Mouse (Mus musculus) small intestine, adult 2 months (tissue): Measurements from ENCODE around the gene Spata3. TPM values are rescaled to one million over a fixed set of nuclear protein-coding genes. Genes with fewer than 3 reads are reported as not detected.

Experiments
- H3K27ac ChIP-seq: fragments of 200-500 bp; 2 replicates; pipeline ENCODE4 v1.5.1; 2012; ENCODE audit warnings: low read depth, low read length, control low read depth, inconsistent platforms; ENCODE audit not compliant: insufficient read depth
- H3K27me3 ChIP-seq: fragments of 200-500 bp; 2 replicates; pipeline ENCODE4 v1.6.1; 2012; ENCODE audit warnings: mild to moderate bottlenecking, moderate library complexity, low read length, inconsistent platforms; ENCODE audit not compliant: control insufficient read depth, insufficient read depth
- H3K36me3 ChIP-seq: fragments of 200-500 bp; 2 replicates; pipeline ENCODE4 v1.6.1; 2012; ENCODE audit warnings: mild to moderate bottlenecking, low read length, control low read depth, inconsistent platforms; ENCODE audit not compliant: control insufficient read depth, insufficient read depth
- H3K4me1 ChIP-seq: fragments of 200-500 bp; 2 replicates; pipeline ENCODE4 v1.6.1; 2012; ENCODE audit warnings: low read length, inconsistent platforms, mixed read lengths; ENCODE audit not compliant: control insufficient read depth, insufficient read depth, insufficient read length
- H3K4me3 ChIP-seq: fragments of 200-500 bp; 2 replicates; pipeline ENCODE4 v1.5.1; 2012; ENCODE audit warnings: low read depth, mild to moderate bottlenecking, control low read depth, inconsistent platforms, low read length, moderate library complexity
- CTCF ChIP-seq: fragments of 200-500 bp; IDR thresholded peaks from 2 replicates; pipeline ENCODE4 v1.5.1; 2012; ENCODE audit warnings: low read depth, mild to moderate bottlenecking, control low read depth, inconsistent platforms, low read length, moderate library complexity, mixed read lengths; ENCODE audit not compliant: insufficient replicate concordance, insufficient read length; ENCODE audit errors: extremely low read depth
- POLR2A ChIP-seq: fragments of 200-500 bp; IDR thresholded peaks from 2 replicates; pipeline ENCODE4 v1.6.1; 2012; ENCODE audit warnings: low read depth, mild to moderate bottlenecking, control low read depth, inconsistent platforms, low read length, moderate library complexity
- WGBS: fragments of 180-500 bp; shearing (Covaris S2); methylation state at CpG from one replicate; pipeline ENCODE4 v1.1.7; 2018; 5-methylcytosine and 5-hydroxymethylcytosine counted together
- polyA plus RNA-seq: library from polyadenylated mRNA; depleted of rRNA; stranded (reverse); fragments of >200 nt; gene quantifications from 2 replicates; pipeline ENCODE4 v1.2.3, GENCODE M21; 2012; rRNA removed

Gene Spata3
- polyA plus RNA-seq, 1 experiment = not detected

DNA sequence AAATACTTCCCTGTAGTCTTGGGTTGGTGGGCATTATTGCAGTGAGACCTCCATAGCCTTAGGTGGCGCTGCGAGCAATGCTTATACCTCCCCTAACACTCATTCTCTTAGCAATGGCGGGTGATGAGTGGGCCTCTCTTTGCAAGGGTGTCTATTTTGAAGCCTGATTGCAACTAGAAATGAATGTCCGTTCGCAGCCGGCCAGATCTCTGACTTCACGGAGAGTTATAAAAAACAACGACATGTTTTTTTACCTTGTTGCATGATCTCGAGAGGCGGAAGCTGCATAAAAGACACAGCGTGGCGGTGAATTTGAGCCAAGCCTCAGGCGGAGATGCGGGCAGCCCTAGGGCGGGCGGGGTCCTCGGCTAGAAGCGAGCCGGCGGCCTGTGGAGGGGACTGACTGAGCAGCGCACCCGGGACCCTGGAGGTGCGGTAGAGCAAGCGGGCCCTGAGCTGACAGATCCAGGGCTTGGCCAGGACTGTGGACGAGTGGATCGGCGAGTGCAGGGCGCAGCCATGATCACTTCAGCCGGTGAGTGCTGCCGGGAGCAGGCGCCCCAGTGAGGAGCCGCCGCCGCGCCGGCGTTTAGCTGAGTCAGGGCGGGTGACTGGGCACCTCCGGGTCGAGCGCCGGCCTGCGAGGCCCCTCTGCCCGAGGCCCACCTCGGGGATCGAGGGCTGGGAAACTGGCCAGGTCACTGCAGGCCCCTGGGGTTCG, 47.8 kb downstream of the Spata3 start, which contains the start of gene Psmd1:
TSS of gene Psmd1 (plus strand) at position 117 of the 721 bp plus-strand sequence.
- Histone ChIP-seq H3K27ac (peak within 1 kb of the TSS; percentile 71), H3K27me3 (no peaks in the 10 kb centered on the region), H3K4me3 (peak within 1 kb of the TSS; percentile 88), H3K4me1 (no peaks in the 10 kb centered on the region; the same call in 1 of the 2 replicates), H3K36me3 (0 out of 2 replicates have a peak, but pooled peaks cover 1% of the 10 kb centered on the region)
- TF ChIP-seq POLR2A (peak; percentile 43), CTCF (peak; percentile 76; the same call in 1 of the 2 replicates)
- WGBS = under 1% methylated on average over 47 of the region's 47 CpGs

DNA sequence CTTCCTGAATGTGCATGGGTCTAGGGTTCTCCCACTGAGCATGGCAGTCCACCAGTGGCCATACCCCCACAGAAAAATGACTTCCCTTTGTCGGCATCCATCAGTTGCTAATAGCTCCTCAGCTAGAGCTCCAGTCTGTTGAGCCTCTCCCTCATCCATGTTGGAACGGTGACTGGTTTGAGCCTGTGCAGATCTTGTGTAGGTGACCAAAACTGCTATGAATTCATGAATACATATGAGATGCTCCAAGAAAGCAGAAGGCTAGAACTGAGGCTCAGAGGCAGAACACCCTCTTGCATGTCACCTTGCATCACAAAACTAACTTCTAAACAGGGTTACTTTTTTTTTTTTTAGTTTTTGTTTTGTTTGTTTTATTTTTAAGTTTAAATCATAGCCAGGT, 59.9 kb downstream of the Spata3 start:
- no peak overlapping the region for H3K4me3 ChIP-seq
- TF ChIP-seq CTCF = no peak
- no peak for TF ChIP-seq POLR2A
- no peaks in the 10 kb centered on the region for H3K27me3 ChIP-seq
- peaks cover 58% of the 10 kb centered on the region for H3K36me3 ChIP-seq
- no peak overlapping the region for H3K27ac ChIP-seq
- H3K4me1 ChIP-seq = no peaks in the 10 kb centered on the region
- 95% methylated on average over 2 of the region's 2 CpGs for WGBS

Other genes with a start within 250 kb of the Spata3 start
- 0.47 and 1.2 TPM in 2 replicates for gene A630001G21Rik, start 238.2 kb upstream of the Spata3 start, polyA plus RNA-seq
- gene Cab39, start 223.4 kb upstream of the Spata3 start, polyA plus RNA-seq = 36.8 and 67.0 TPM in 2 replicates
- gene Itm2c, start 122.5 kb upstream of the Spata3 start, polyA plus RNA-seq = 51.3 and 95.0 TPM in 2 replicates
- gene 4933407L21Rik, start 88.3 kb upstream of the Spata3 start, polyA plus RNA-seq = 0.14 TPM in 1 of 2 replicates, not detected in the other
- 2.7 and 4.2 TPM in 2 replicates for gene Gpr55, start 55.8 kb upstream of the Spata3 start, polyA plus RNA-seq
- 9.4 and 13.8 TPM in 2 replicates for gene 2810459M11Rik, start 29.0 kb downstream of the Spata3 start, polyA plus RNA-seq
- 18.7 and 33.6 TPM in 2 replicates for gene Psmd1, start 47.6 kb downstream of the Spata3 start, polyA plus RNA-seq
- gene Htr2b, start 95.2 kb downstream of the Spata3 start, polyA plus RNA-seq = 0.53 and 0.99 TPM in 2 replicates
- gene Gm21972, start 116.8 kb downstream of the Spata3 start, polyA plus RNA-seq = 0.30 TPM in 1 of 2 replicates, not detected in the other
- gene Armc9, start 138.0 kb downstream of the Spata3 start, polyA plus RNA-seq = 1.2 and 1.4 TPM in 2 replicates